Mouse (Mus musculus) gonadal fat pad, adult 2 months (tissue): ENCODE results near the gene Plrg1. TPM values are rescaled to one million over a fixed set of nuclear protein-coding genes. Genes with fewer than 3 reads are reported as not detected.

Experiments used
- DNase-seq: peaks from one replicate; pipeline ENCODE4 v3.0.0-alpha.2; 2012; ENCODE audit warnings: low read depth
- polyA plus RNA-seq: library from polyadenylated mRNA; depleted of rRNA; stranded (reverse); fragments of >200 nt; gene quantifications from 2 replicates; pipeline ENCODE4 v1.2.3, GENCODE M21; 2012

Gene Plrg1
- polyA plus RNA-seq, 1 experiment = 34.1 TPM

DNA sequence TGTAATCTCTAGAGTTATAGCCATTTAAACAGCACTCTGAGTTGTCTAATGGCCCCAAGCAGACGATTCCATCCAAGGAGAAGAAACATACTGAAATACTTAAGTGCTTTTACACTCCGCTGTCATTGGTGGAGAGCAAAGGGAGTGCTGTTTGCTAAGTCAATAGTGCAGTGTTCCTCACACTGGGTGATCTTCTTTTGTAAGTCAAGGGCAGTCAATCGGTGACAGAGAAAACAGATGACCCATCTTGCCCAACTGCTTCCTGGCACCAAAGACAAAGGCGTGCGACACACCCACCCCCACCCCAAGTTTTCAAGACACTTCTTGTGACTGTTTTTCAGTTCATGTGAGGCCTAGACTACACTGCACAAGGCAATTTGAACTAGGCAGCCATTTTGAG lies 3.2 kb upstream of the Plrg1 start:
- no peak for DNase-seq

DNA sequence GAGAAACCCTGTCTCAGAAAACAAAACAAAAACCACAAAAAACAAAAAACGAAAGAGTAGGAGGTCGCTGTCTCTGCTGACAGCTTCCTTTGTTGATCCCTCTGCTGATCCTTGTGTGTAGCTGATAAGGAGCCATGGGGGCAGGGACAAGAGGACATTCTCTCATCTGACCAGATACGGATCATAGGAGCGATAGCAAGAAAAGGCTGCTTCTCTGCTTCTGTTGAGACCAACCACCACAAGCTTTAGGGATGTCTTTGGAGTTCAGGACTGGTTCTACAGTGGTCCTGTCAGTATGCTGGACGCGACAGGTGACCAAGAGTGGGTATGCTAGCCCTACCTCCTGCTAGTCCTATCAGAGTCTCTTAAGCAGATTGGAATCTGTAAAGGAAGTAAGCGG lies 2.2 kb upstream of the Plrg1 start:
- no peak for DNase-seq

DNA sequence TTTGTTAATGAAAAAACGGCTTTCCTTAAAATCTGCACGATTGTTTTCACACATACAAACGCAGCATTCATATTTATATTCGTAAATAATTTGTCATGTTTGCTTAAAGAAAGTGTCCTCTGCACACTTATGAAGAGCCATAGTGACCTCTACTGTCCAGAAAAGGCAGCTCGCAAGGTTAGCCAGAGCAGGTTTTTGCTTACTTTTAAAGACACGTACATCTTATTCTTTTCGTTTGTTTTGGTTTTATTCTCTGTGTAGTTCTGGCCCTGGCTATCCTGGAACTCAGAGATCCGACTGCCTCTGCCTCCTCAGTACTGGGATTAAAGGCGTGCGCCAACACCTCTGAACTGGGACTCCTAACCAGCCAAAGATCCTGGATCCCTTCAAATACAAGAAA lies 1.6 kb upstream of the Plrg1 start:
- no peak for DNase-seq

DNA sequence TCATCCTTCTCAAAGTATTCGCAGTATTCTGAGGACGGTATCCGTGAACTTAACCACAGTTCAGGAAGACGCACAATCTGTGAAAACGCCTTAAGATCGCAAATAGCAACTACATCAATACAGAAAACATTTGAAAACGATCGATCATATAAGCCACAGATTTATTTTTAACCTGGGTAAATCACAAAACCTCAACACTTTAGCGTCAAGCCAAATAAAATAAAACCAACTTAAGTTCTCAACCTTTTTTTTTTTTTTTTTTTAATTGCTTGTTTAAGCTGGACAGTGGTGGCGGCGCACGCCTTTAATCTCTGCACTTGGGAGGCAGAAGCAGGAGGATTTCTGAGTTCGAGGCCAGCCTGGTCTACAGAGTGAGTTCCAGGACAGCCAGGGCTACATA lies 563 bp upstream of the Plrg1 start:
- no peak for DNase-seq

DNA sequence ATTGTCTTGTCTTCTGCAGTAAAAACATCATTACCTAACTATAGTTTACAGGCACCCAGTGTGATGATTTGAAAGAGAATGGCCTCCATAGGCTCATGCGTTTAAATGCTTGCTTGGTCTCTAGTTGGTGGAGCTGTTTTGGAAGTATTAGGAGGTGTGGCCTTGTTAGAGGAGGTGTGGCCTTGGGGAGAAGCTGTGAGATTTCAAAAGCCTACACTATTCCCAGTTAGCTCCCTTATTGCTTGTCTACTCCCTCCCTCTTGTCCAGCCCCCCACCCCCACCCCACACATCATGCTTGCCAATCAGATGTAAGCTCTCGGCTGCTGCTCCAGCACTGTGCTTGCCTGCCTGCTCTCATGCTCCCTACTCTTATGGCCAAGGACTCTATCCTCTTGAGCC lies 1.7 kb downstream of the Plrg1 start:
- no peak for DNase-seq

DNA sequence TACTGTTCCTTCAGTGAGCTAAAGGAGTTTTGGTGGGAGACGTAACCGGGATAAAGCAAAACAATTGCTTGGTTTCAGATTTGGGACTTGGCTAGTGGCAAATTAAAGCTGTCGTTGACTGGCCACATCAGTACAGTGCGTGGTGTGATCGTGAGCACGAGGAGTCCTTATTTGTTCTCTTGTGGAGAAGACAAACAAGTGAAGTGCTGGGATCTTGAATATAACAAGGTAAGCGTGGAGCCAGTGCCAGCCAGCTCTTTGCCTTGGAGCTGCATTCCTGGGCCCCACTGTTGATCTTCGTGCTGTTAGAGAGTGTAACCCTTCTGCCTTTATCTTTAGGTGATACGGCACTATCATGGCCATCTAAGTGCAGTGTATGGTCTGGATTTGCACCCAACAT lies 12.6 kb downstream of the Plrg1 start:
- DNase-seq = no peak

DNA sequence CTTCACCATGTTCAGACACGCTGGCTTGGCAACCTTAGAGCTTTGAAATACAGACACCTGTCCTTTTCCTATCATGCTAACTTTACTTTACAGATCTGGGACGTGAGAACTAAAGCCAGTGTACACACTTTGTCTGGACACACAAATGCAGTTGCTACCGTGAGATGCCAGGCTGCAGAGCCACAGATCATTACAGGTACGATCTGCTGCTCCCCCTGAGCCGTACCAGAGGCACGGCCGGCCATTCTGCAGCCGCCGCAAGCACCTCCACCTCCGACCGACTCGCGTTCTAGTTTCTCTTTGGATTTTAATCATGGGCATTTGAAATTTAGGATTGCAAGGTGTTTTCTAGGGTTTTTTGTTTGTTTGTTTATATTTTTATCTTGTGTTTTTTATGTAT lies 13.5 kb downstream of the Plrg1 start:
- no peak for DNase-seq

DNA sequence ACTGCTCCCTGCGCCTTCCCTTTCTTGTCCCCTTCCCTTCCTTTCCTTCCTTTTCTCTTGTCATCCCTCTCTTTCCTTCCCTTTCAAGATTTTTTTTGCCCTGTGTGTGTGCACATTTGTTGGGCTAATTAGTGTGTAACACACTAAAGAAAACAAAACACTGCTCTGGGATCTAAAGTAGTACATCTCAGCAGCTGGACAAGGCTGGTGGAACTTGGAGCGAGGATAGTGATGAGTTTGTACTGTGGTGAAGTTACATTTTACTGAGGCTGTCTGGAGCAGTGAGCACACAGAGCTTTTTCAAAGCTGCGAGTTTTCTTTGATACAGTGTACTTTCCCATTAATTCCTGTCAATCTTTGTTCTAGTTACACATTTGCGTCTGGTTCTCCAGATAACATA lies 14.9 kb downstream of the Plrg1 start:
- no peak for DNase-seq

DNA sequence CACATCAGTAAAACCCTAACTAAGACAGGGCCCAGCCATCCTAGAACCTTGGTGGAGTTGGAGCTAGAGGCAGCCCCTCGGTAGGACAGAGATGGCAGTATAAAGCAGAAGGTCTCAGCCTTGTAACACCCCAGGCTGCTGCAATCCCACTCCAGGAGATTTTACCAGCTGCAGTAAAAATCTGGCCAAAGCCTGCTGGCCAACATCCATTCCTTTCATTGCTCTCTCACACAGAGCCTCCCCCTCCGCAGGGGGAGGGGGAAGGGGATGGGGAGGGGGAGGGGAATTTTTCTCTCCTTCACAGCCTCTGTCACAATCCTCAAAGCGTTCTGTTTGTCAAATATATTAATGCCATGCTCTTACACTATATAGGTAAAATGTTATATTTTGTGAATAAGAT lies 21.2 kb downstream of the Plrg1 start:
- no peak for DNase-seq

DNA sequence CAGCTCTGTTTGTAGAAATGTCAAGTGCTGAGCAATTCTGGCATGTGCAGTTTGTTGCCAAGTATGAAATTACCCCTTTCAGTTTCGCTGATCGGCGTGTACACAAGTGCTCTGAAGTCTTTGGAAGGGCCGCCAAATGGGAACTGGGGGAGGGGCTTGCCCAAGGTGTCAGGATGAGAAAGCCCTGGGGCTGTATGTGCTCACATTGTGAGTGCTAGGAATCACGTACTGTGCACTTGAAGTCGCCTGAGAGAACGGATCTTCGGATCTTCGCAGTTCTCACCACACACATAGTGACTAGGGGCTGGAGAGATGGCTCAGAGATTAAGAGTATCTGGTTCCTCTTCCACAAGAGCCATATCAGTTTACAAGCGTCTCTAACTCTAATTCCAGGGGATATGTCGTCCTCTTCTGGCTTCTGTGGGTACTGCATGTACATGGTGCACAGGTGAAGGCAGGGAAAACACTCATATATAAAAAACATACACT lies 25.3 kb downstream of the Plrg1 start:
- no peak for DNase-seq

DNA sequence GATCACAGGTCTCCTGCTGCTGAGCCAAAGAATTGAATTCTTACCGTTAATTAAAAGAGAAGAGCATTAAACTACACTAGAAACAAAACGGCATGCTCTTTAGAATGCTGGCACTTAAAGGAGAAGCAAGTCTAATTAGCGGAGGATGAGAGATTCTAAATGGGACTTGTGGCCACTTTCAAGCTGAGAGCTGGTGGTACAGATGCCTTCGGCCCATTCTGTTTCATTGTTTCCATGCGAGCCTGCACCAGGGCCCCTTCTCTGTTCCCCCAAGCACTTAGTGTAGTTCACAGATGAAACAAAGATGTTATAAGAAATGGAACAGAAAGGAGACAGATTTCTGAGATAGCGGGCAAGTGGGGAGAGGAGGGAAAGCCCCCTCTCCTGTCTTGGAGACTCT lies 42.3 kb downstream of the Plrg1 start:
- DNase-seq = no peak

DNA sequence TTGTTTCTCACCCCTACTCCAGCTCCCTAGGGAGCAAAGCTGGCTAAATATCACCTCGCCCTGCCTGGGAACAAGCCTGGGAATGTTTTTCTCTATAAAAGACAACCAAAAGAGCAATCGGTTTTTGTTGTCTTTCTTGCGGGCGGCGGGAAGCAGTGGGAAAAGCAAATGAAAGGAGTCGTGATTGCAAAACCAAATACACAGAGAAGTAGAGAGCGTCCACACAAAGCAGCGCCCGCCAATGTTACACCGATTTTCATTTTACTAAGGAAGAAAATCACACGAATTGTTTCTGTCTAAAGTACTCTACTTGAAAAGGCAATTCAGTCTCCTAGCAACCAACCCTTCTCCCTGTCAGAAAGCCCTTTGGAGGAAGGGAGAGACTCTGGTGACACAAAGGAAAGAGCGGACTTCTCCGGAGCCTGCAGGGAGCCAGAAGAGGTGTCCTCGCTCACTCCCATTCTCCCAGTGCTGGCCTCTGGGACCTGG lies 43.3 kb downstream of the Plrg1 start:
- DNase-seq = no peak

DNA sequence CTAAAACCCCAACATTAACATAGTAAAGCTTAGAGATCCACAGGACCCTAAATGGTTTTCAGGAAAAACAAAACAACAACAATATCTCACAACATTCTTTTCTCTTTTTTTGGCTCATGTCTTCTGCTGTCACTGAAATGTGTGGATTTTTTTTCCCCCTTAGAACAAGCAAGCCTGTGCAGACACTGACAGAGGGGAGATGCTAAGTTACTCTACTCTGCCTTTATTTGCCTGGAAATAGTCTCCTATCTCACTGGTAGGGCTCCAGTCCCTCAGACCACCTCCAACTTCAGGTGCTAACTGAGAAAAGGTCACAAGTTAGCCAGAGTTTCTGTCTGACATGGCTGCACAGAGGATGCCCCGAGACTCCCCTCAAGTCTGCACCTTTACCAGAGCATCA lies 43.8 kb downstream of the Plrg1 start:
- no peak for DNase-seq

DNA sequence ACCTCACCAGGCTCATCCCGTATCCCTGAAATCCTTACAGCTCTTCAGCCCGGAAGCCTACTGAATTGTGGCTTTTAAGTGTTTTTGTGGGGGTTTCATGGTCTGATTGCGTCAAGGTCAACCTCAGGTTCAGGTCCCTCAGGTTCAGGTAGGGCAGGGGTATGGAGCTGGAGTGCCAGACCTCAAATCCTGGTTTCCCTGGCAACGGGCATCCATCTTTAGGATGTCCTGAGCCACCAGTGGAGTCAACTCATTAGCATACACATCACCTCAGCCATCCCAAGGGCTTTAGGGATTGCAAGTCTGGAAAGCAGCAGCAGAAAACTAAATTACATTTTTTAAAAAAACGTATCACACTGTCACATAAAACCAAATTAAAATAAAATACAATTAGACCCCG lies 44.3 kb downstream of the Plrg1 start:
- no peak for DNase-seq

DNA sequence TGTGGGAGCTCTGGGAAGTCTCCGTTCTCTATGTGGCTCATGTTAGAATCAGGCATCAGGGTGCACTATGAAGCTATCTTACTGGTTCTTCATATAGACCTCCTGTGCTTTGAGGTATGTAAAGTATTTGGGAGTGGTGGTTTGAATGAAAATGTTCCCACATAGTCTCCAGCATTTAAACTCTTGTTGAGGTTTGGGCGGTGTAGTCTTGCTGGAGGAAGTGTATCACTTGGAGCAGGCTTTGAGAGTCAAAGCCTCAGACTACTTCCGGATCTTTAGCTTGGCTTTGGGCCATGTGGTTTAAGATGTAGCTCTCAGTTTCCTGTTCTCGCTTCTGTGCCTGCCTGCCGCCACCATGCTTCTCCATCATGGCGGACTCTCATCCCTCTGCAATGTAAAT lies 47.0 kb downstream of the Plrg1 start:
- no peak for DNase-seq

DNA sequence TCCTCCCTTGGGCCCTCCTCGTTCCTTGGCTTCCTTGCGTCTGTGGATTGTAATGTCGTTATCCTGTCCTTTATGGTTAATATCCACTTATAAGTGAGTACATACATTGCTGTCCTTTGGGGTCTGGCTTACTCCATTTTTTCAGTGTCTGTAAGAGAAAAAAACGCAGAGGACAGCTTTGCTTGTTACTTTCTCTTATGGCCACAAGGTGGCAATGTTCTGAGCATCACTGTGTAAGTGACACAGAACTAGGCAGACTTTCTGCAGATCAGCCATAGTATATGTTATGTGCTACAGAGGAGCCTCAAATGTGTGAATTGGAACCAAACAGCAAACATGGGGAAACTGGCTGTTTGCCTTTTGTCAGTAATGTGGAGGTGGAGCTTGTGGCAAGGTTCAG lies 54.8 kb downstream of the Plrg1 start:
- DNase-seq = no peak

DNA sequence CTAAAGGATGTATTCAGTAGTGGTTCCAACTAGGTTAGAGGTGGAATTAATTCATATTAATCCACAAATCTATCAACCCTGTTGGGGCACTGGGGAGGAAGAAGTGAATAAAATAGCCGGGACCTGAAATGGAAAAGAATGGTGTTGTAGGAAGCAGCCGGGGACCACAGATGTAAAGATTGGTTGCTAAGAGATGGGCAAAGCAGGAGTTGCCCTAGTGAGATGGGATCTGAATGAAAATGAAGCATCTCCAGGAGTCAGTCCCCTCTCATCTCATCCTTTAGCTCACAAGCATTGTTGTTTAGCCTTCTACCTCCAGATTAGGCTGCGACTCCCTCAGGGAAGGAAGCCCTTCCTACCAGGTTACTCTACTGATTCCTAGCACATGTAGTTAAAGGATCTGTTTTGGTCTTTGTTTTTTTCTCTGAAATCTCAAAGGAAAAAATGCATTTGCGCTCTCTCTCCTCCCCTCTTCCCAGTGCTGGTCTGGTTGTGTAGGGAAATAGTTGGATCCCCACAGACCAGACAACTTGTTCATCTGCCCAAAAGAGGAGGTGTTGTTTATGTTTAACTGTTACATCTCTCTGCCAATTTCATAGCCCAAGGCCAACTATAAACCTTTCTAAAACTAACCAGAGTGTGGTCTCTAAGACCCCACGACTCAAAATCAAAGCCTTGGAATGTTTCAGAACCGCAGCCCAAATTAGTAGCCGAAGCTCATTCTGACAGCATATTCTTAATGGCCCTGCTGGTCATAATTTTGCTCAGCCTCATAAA lies 56.4 kb downstream of the Plrg1 start:
- DNase-seq = no peak

DNA sequence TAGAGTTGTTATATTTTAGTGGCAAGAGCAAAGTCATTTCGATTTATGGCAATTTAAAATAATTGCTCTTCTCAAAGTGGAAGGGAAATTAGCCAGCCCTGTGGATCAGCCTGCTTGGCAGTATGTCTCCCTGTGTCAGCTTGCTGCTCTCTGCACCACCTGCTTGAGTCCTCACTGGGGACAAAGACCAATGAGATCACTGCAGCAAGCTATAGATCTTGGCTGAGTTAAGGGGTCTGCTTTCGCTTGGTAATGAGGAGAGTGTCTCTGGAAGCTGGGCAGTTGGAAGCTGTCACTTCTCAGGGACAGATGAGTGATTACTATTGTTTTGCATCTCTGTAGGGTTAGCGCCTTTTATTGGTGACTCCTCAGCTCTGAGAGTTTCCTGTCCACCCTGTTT lies 57.5 kb downstream of the Plrg1 start:
- no peak for DNase-seq

DNA sequence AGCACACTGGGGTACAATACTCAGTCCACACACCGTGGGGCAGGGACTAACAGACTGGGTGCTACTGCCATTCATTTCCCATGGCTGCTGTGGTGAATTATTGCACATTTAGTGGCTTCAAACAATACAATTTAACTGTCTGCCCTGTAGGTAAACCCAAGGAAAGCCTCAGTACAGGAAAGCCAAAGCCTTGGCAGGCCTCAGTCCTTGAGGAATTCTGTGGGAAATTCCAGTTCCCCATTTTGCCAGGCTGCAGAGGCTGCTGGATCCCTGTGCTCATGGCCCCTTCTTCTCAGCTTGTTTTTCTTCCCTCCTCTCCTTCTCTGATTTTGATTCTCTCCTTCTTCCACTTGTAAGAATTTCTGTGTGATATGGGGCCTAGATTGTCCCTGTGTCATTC lies 59.6 kb downstream of the Plrg1 start:
- no peak for DNase-seq

DNA sequence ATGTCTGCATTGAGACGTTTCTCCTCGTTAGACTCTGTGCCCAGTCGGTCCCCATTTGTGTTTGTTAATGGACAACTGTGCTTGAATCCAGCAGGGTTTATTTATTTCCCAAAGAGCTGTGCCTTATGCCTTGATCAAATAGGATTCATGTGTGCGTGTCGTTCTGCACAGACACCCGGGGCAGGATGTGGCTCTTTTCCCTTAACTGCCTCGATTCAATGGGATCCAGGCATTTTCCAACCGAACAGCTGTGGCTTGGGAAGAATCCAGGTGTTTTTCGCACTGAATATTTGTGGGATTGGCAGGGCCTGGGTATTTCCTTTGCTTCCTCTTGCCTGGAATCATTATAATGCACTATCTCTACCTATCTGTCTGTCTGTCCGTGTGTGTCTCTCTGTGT lies 62.3 kb downstream of the Plrg1 start:
- no peak for DNase-seq
